Mouse (Mus musculus) G1E (cell line): Measurements from ENCODE around the gene Pkp4. TPM values are rescaled to one million over a fixed set of nuclear protein-coding genes. Genes with fewer than 3 reads are reported as not detected.

Source experiments
- ATAC-seq: 2 replicates; pipeline ENCODE4 v1.8.0; 2016; ENCODE audit warnings: mild to moderate bottlenecking; ENCODE audit not compliant: insufficient number of reproducible peaks, poor library complexity, low FRiP score, severe bottlenecking; ENCODE audit errors: extremely low read depth
- DNase-seq: peaks from one replicate; pipeline ENCODE4 v3.0.0; 2012; ENCODE audit warnings: low spot score
- H3K27me3 ChIP-seq: 2 replicates; pipeline ENCODE4 v1.6.1; 2012; ENCODE audit warnings: mild to moderate bottlenecking, low read length, inconsistent platforms; ENCODE audit not compliant: insufficient read depth
- H3K36me3 ChIP-seq: replicated peaks from 2 replicates; pipeline ENCODE3; 2012; ENCODE audit warnings: mild to moderate bottlenecking, inconsistent platforms
- H3K4me1 ChIP-seq: 2 replicates; pipeline ENCODE4 v1.6.1; 2012; ENCODE audit warnings: low read depth, low read length, inconsistent platforms, mixed read lengths; ENCODE audit not compliant: insufficient read depth
- H3K4me3 ChIP-seq: 2 replicates; pipeline ENCODE4 v1.5.1; 2012; ENCODE audit warnings: low read depth, mild to moderate bottlenecking, inconsistent platforms, low read length, moderate library complexity, mixed read lengths
- H3K9me3 ChIP-seq: replicated peaks from 2 replicates; pipeline ENCODE4 v1.6.1; 2012; ENCODE audit warnings: inconsistent platforms
- CTCF ChIP-seq: IDR thresholded peaks from 2 replicates; pipeline ENCODE4 v1.5.1; 2012; ENCODE audit warnings: low read depth, low read length, inconsistent platforms, mixed read lengths
- GATA1 ChIP-seq: IDR thresholded peaks from 2 replicates; pipeline ENCODE4 v1.6.1; 2012; ENCODE audit warnings: borderline replicate concordance, low read length, inconsistent platforms, mixed read lengths
- GATA2 ChIP-seq: IDR thresholded peaks from 2 replicates; pipeline ENCODE4 v1.6.1; 2012; ENCODE audit warnings: low read depth, low read length, inconsistent platforms, borderline replicate concordance
- POLR2AphosphoS5 ChIP-seq: IDR thresholded peaks from 2 replicates; pipeline ENCODE4 v1.6.1; 2012; ENCODE audit warnings: low read depth, low read length, inconsistent platforms; ENCODE audit not compliant: insufficient replicate concordance
- TAL1 ChIP-seq: conservative IDR thresholded peaks from 2 replicates; pipeline ENCODE4 v1.6.1; 2012; ENCODE audit warnings: low read depth, low read length, inconsistent platforms, mixed read lengths
- polyA plus RNA-seq: library from polyadenylated mRNA; stranded (reverse); fragments of >175 nt; gene quantifications from 2 replicates; pipeline ENCODE4 v1.2.3, GENCODE M21; 2012
- total RNA-seq, 2 experiments: library from RNA; stranded (forward) in 1 of 2; stranded (reverse) in 1 of 2; fragments of 200-1000 nt in 1 of 2; fragments of >200 nt in 1 of 2; fragmentation: Nextera tagmentation in 1 of 2; gene quantifications; 2 replicates each; pipeline ENCODE4 v1.2.3; 2014 to 2017

Pkp4 gene
- total and polyA plus RNA-seq, 3 experiments, result 29.1 to 61.0 (median 58.7) TPM

GRCm38 (mm10) chr2:59327946-59328345, 167.3 kb downstream of the Pkp4 start:
- Histone ChIP-seq H3K36me3 (peaks cover 81% of the 10 kb centered on the region), H3K27me3 (no peaks in the 10 kb centered on the region), H3K4me3 (no peak overlapping the region), H3K9me3 (no peaks in the 10 kb centered on the region), H3K4me1 (no peaks in the 10 kb centered on the region)
- ATAC-seq (no peak), DNase-seq (no peak)
- no peak for TF ChIP-seq GATA2
- TF ChIP-seq TAL1, result no peak
- no peak for TF ChIP-seq GATA1
- no peak for TF ChIP-seq POLR2AphosphoS5

GRCm38 (mm10) chr2:59331093-59331492, 170.4 kb downstream of the Pkp4 start:
- Histone ChIP-seq H3K4me3 (no peak overlapping the region), H3K27me3 (no peaks in the 10 kb centered on the region), H3K9me3 (no peaks in the 10 kb centered on the region), H3K36me3 (peaks cover 87% of the 10 kb centered on the region), H3K4me1 (no peaks in the 10 kb centered on the region)
- ATAC-seq, result no peak
- DNase-seq, result no peak
- TF ChIP-seq POLR2AphosphoS5 (no peak), TAL1 (no peak)

GRCm38 (mm10) chr2:59332523-59332922, 171.9 kb downstream of the Pkp4 start:
- H3K9me3 ChIP-seq, result no peaks in the 10 kb centered on the region
- H3K36me3 ChIP-seq, result peaks cover 86% of the 10 kb centered on the region
- no peak overlapping the region for H3K4me3 ChIP-seq
- H3K4me1 ChIP-seq, result no peaks in the 10 kb centered on the region
- H3K27me3 ChIP-seq, result no peaks in the 10 kb centered on the region
- no peak for TF ChIP-seq CTCF
- no peak for TF ChIP-seq POLR2AphosphoS5
- no peak for TF ChIP-seq TAL1
- no peak for TF ChIP-seq GATA1
- no peak for TF ChIP-seq GATA2
- ATAC-seq, result no peak
- DNase-seq, result no peak

- no peak for TF ChIP-seq POLR2AphosphoS5
- no peak for TF ChIP-seq CTCF
- no peak for TF ChIP-seq GATA1
- no peak for TF ChIP-seq TAL1
- TF ChIP-seq GATA2, result no peak
- Histone ChIP-seq H3K36me3 (peaks cover 92% of the 10 kb centered on the region), H3K27me3 (no peaks in the 10 kb centered on the region), H3K4me1 (no peaks in the 10 kb centered on the region), H3K4me3 (no peak overlapping the region), H3K9me3 (no peaks in the 10 kb centered on the region)
- ATAC-seq (no peak), DNase-seq (no peak)
Observed at GRCm38 (mm10) chr2:59338501-59338900, 177.9 kb downstream of the Pkp4 start.

- H3K9me3 ChIP-seq, result no peaks in the 10 kb centered on the region
- H3K4me1 ChIP-seq, result no peaks in the 10 kb centered on the region
- TF ChIP-seq TAL1, result no peak
- no peak for TF ChIP-seq POLR2AphosphoS5
- no peak for TF ChIP-seq CTCF
- no peak for TF ChIP-seq GATA1
- no peak for TF ChIP-seq GATA2
- peaks cover 92% of the 10 kb centered on the region for H3K36me3 ChIP-seq
- ATAC-seq (no peak), DNase-seq (no peak)
- H3K4me3 ChIP-seq, result no peak overlapping the region
- H3K27me3 ChIP-seq, result no peaks in the 10 kb centered on the region
Observed at GRCm38 (mm10) chr2:59338926-59339325, 178.3 kb downstream of the Pkp4 start.

- Histone ChIP-seq H3K36me3 (peaks cover 95% of the 10 kb centered on the region), H3K27me3 (no peaks in the 10 kb centered on the region), H3K4me3 (no peak overlapping the region), H3K9me3 (no peaks in the 10 kb centered on the region), H3K4me1 (no peaks in the 10 kb centered on the region)
- ATAC-seq, result no peak
- no peak for DNase-seq
- TF ChIP-seq TAL1, result no peak
- no peak for TF ChIP-seq GATA1
- no peak for TF ChIP-seq GATA2
- no peak for TF ChIP-seq CTCF
- no peak for TF ChIP-seq POLR2AphosphoS5
Observed at GRCm38 (mm10) chr2:59339776-59340539, 179.3 kb downstream of the Pkp4 start.
